7 mouse cellular contexts compared by ENCODE assay signal in the genomic region with DNA sequence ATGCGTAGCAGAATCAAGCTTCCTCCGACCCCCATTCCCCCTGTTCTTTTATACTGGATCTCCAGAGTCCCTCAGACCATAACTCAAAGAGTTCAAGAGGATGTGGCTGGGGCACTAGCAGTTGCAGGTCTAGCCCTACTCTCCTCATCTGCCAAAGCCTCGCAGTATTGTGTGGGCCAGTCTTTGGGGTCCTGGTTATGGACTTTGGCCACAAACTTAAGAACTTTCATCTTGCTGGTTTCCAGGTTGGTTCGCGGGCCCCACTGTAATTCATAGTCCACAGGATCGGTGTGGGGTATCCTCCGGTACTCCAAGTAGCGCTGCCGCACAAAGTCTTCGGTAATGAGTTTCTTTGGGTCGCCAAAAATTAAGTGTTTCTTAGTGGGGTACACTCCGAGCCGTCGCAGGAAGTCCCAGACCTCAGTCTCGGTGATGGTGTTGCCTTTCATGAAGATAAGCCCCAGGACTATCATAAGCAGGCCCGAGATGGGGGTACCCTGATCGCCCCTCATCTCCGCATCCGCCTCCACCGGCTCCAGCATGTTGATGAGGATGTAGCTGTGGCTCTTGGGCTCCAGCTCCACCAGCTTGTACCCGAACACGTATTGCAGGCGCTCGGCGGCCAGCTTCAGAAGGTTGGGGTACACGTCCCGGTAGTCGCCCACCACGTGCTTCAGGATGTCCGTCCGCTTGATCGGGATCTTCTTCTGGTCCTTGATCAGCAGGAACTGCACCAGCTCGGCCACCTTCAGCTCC. TPM values are rescaled to one million over a fixed set of nuclear protein-coding genes. Genes with fewer than 3 reads are reported as not detected.
DNase-seq lines count a peak whose midpoint lies in the region; ATAC-seq and TF ChIP-seq lines count a peak whose summit lies in the region.

No protein-coding gene starts in this region.

- H3K27ac ChIP-seq in thymus, adult 2 months (ENCODE audit: control insufficient read depth, insufficient read depth, low read length), result peak overlapping the region; percentile 16; the same call in 1 of the 2 replicates
- H3K27ac ChIP-seq in embryonic facial prominence, embryonic 10.5 days (replicated peaks), result peak overlapping the region; percentile 97
- H3K27ac ChIP-seq in hindbrain, postnatal 0 days, result peak overlapping the region; percentile 97
- peak overlapping the region; percentile 97 for H3K27ac ChIP-seq in midbrain, embryonic 15.5 days

- TF ChIP-seq CTCF in thymus, adult 2 months (IDR thresholded peaks at IDR 0.05; ENCODE audit: borderline replicate concordance, control insufficient read depth, extremely low read depth, insufficient read depth, low read length, poor library complexity), result no peak
- no peak for TF ChIP-seq CTCF in hindbrain, postnatal 0 days (IDR thresholded peaks at IDR 0.05; ENCODE audit: low read depth)

- no peaks in the 10 kb centered on the region for H3K36me3 ChIP-seq in thymus, adult 2 months (ENCODE audit: control insufficient read depth, insufficient read depth, low read length)
- H3K36me3 ChIP-seq in embryonic facial prominence, embryonic 10.5 days (replicated peaks), result peaks cover 19% of the 10 kb centered on the region
- no peaks in the 10 kb centered on the region for H3K36me3 ChIP-seq in hindbrain, postnatal 0 days (ENCODE audit: insufficient read depth, low read length)
- H3K36me3 ChIP-seq in midbrain, embryonic 15.5 days (replicated peaks), result no peaks in the 10 kb centered on the region

- WGBS in thymus, adult 2 months, result 5% methylated on average over 33 of the region's 33 CpGs
- WGBS in embryonic facial prominence, embryonic 10.5 days, result 2% methylated on average over 33 of the region's 33 CpGs
- WGBS in hindbrain, postnatal 0 days, result 1% methylated on average over 33 of the region's 33 CpGs
- 1% methylated on average over 33 of the region's 33 CpGs for WGBS in midbrain, embryonic 15.5 days

- ATAC-seq in hindbrain, postnatal 0 days, result no peak
- ATAC-seq in midbrain, embryonic 15.5 days (replicated peaks), result peak; percentile 76; the same call in 1 of the 2 replicates

- H3K9me3 ChIP-seq in embryonic facial prominence, embryonic 10.5 days, result no peaks in the 10 kb centered on the region
- H3K9me3 ChIP-seq in hindbrain, postnatal 0 days (ENCODE audit: low read length), result no peaks in the 10 kb centered on the region
- no peaks in the 10 kb centered on the region for H3K9me3 ChIP-seq in midbrain, embryonic 15.5 days

- peak overlapping the region; percentile 88 for H3K4me2 ChIP-seq in hindbrain, postnatal 0 days (ENCODE audit: low read depth, low read length)
- peak overlapping the region; percentile 70 for H3K4me2 ChIP-seq in midbrain, embryonic 15.5 days

- no peak for DNase-seq in thymus, adult 2 months
- DNase-seq in thymus, postnatal 36 days, result no peak
- DNase-seq in embryonic facial prominence, embryonic 10.5 days (ENCODE audit: low spot score), result peak; percentile 26
- DNase-seq in hindbrain, postnatal 0 days (ENCODE audit: low spot score), result no peak
- DNase-seq in adrenal gland, postnatal 10 days, result no peak
- no peak for DNase-seq in adrenal gland, postnatal 25 days

- H3K4me3 ChIP-seq in thymus, adult 2 months (ENCODE audit: control insufficient read depth, insufficient read depth, low read length), result peak overlapping the region; percentile 88
- peak overlapping the region; percentile 93 for H3K4me3 ChIP-seq in embryonic facial prominence, embryonic 10.5 days
- H3K4me3 ChIP-seq in hindbrain, postnatal 0 days (ENCODE audit: low read length), result peak overlapping the region; percentile 96
- peak overlapping the region; percentile 99 for H3K4me3 ChIP-seq in midbrain, embryonic 15.5 days

- H3K9ac ChIP-seq in hindbrain, postnatal 0 days (replicated peaks; ENCODE audit: low read length), result peak overlapping the region; percentile 95
- H3K9ac ChIP-seq in midbrain, embryonic 15.5 days, result peak overlapping the region; percentile 99

- H3K27me3 ChIP-seq in thymus, adult 2 months (ENCODE audit: control insufficient read depth, insufficient read depth, low read length), result no peaks in the 10 kb centered on the region
- H3K27me3 ChIP-seq in embryonic facial prominence, embryonic 10.5 days (replicated peaks; ENCODE audit: low read depth, poor library complexity, severe bottlenecking), result no peaks in the 10 kb centered on the region
- no peaks in the 10 kb centered on the region for H3K27me3 ChIP-seq in hindbrain, postnatal 0 days (ENCODE audit: insufficient read depth, low read length)
- no peaks in the 10 kb centered on the region for H3K27me3 ChIP-seq in midbrain, embryonic 15.5 days (replicated peaks)

- no peak for TF ChIP-seq POLR2A in thymus, adult 2 months (IDR thresholded peaks at IDR 0.05; ENCODE audit: control insufficient read depth, extremely low read depth, insufficient read depth, low read length, poor library complexity)

- peaks cover 6% of the 10 kb centered on the region for H3K4me1 ChIP-seq in thymus, adult 2 months (replicated peaks; ENCODE audit: control insufficient read depth, insufficient read depth, low read length)
- H3K4me1 ChIP-seq in embryonic facial prominence, embryonic 10.5 days, result peaks cover 18% of the 10 kb centered on the region
- peaks cover 15% of the 10 kb centered on the region for H3K4me1 ChIP-seq in hindbrain, postnatal 0 days (ENCODE audit: insufficient read depth, low read length)
- H3K4me1 ChIP-seq in midbrain, embryonic 15.5 days, result peaks cover 31% of the 10 kb centered on the region

RNA-seq across cellular contexts. Expression of gene Nsmce3, which starts 0.6 kb away (rescaled TPM):
- polyA plus RNA-seq in thymus, adult 2 months (2012; rRNA removed), result 6.3 and 7.6 TPM in 2 replicates
- 10.4 and 11.2 TPM in 2 replicates for polyA plus RNA-seq in embryonic facial prominence, embryonic 10.5 days (2016; fragmentation: Nextera tagmentation; extraction: Ambion mirVana)
- total RNA-seq in hindbrain, postnatal 0 days (2014; rRNA removed), result 18.4 and 19.3 TPM in 2 replicates
- 10.2 and 10.5 TPM in 2 replicates for polyA plus RNA-seq in hindbrain, postnatal 0 days (2015; fragmentation: Nextera tagmentation; extraction: Ambion mirVana)
- 10.1 and 10.5 TPM in 2 replicates for polyA plus RNA-seq in midbrain, embryonic 15.5 days (2015; fragmentation: Nextera tagmentation; extraction: Ambion mirVana)
- total RNA-seq in adrenal gland, postnatal 10 days (2021), result 1 to 10 TPM; 6.6 to 7.6 TPM
- 7.1 and 8.7 TPM in 2 replicates for total RNA-seq in adrenal gland, postnatal 25 days (2021)

Comparison
In these comparisons a context has a peak if more than half of its experiments do, and no peak if none do; other contexts are left out.
1. H3K27ac ChIP-seq: peak in every context shown above with its lines; median percentile 97 in embryonic facial prominence, embryonic 10.5 days; 97 in hindbrain, postnatal 0 days; 97 in midbrain, embryonic 15.5 days; 16 in thymus, adult 2 months.